Mouse (Mus musculus) embryonic facial prominence, embryonic 10.5 days (tissue): ENCODE data around the gene Llgl1. TPM values are rescaled to one million over a fixed set of nuclear protein-coding genes. Genes with fewer than 3 reads are reported as not detected.

Experiments used
- DNase-seq: peaks from one replicate; pipeline ENCODE4 v3.0.0-alpha.2; 2017; ENCODE audit warnings: low spot score
- H3K27ac ChIP-seq: fragments of 300-500 bp; sonication (generic); replicated peaks from 2 replicates; pipeline ENCODE4 v1.5.1; 2016; ENCODE audit warnings: mild to moderate bottlenecking
- H3K27me3 ChIP-seq: fragments of 300-500 bp; sonication (generic); replicated peaks from 2 replicates; pipeline ENCODE4 v1.6.1; 2016; ENCODE audit warnings: low read depth, mild to moderate bottlenecking; ENCODE audit not compliant: poor library complexity, severe bottlenecking
- H3K36me3 ChIP-seq: fragments of 300-500 bp; sonication (generic); replicated peaks from 2 replicates; pipeline ENCODE4 v1.6.1; 2016; ENCODE audit warnings: mild to moderate bottlenecking, moderate library complexity
- H3K4me1 ChIP-seq: fragments of 300-500 bp; sonication (generic); 2 replicates; pipeline ENCODE4 v1.6.1; 2016
- H3K4me3 ChIP-seq: fragments of 300-500 bp; sonication (generic); 2 replicates; pipeline ENCODE4 v1.5.1; 2016; ENCODE audit warnings: mild to moderate bottlenecking, moderate library complexity
- H3K9me3 ChIP-seq: fragments of 300-500 bp; sonication (generic); 2 replicates; pipeline ENCODE4 v1.6.1; 2016; ENCODE audit warnings: mild to moderate bottlenecking
- WGBS: fragments of 180-500 bp; shearing (Covaris S2); methylation state at CpG from one replicate; pipeline ENCODE4 v1.1.7; 2016; 5-methylcytosine and 5-hydroxymethylcytosine counted together
- polyA plus RNA-seq: library from polyadenylated mRNA; unstranded; fragments of >200 nt; fragmentation: Nextera tagmentation; extraction: Ambion mirVana; gene quantifications from 2 replicates; pipeline ENCODE4 v1.2.1, GENCODE M21; 2016

Llgl1 gene
- 125 and 133 TPM in 2 replicates for polyA plus RNA-seq

GRCm38 (mm10) chr11:60699524-60700075 is at the start of gene Llgl1:
TSS of gene Llgl1 (plus strand) at chr11:60699723.
- H3K9me3 ChIP-seq: no peaks in the 10 kb centered on the region
- H3K4me1 ChIP-seq: peaks cover 47% of the 10 kb centered on the region
- H3K27ac ChIP-seq: peak within 1 kb of the TSS; percentile 97
- DNase-seq: peak; percentile 99
- peaks cover 30% of the 10 kb centered on the region for H3K36me3 ChIP-seq
- peak within 1 kb of the TSS; percentile 92 for H3K4me3 ChIP-seq
- under 1% methylated on average over 73 of the region's 73 CpGs for WGBS
- no peaks in the 10 kb centered on the region for H3K27me3 ChIP-seq

DNA sequence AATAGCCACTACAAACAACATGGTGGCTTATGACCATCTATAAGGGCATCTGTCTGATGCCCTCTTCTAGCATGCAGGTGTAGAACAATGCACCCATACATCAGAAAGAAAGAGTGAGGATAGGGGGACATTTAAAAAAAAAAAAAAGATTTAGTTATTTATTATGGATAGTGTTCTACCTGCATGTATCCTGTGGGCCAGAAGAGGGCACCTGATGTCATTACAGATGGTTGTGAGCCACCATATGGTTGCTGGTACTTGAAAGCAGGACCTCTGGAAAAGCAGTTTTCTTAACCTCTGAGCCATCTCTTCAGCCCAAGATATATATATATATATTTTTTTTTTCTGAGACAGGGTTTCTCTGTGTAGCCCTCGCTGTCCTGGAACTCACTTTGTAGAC is 3.4 kb upstream of the Llgl1 start:
- Histone ChIP-seq H3K4me3 (no peak overlapping the region), H3K27me3 (no peaks in the 10 kb centered on the region), H3K27ac (no peak overlapping the region), H3K4me1 (peaks cover 20% of the 10 kb centered on the region), H3K36me3 (no peaks in the 10 kb centered on the region), H3K9me3 (no peaks in the 10 kb centered on the region)
- 74% methylated on average over 1 of the region's 1 CpGs for WGBS
- no peak for DNase-seq

- Histone ChIP-seq H3K27me3 (no peaks in the 10 kb centered on the region), H3K4me1 (peaks cover 34% of the 10 kb centered on the region), H3K4me3 (no peak overlapping the region), H3K36me3 (peaks cover 10% of the 10 kb centered on the region), H3K27ac (0 out of 2 replicates have a peak overlapping the region, but pooled peaks have one; percentile 97), H3K9me3 (no peaks in the 10 kb centered on the region)
- DNase-seq: no peak
- 73% methylated on average over 2 of the region's 2 CpGs for WGBS
Observed at GRCm38 (mm10) chr11:60697561-60697960, 2.0 kb upstream of the Llgl1 start.

DNA sequence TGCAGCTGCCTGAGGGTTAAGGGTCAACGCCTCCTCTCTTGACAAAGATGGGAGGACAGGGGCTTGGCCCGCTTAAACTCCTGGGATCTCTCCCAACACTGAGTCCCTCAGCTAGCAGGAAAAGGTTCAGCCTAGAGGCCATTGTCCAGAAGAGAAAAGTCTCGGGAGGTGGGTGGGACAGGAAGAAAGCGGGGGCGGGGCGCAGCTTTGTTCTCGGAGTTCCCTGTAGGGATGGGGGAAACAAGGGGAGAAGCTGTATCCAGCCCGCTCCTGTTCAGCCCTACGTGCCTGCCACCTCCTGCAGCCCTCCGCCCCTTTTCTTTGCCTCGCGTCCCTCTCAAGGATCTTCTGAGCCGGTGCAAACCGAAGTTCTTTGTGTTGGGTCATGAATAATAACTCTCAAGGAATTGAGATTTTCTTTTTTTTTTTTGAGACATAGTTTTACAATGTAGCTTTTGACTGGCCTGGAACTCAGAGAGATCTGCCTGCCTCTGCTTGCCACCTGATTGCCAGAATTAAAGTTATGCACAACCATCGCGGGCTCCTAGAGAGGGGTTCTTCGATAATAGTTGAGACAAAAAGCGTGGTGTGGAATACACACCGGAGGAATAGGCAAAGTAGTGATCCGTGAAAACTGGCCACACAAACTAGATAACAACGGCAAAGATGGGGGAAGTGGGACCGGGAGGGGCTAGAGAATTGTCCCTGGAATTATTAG is 558 bp upstream of the Llgl1 start:
- 2% methylated on average over 22 of the region's 22 CpGs for WGBS
- Histone ChIP-seq H3K27ac (peak overlapping the region; percentile 97), H3K4me3 (peak overlapping the region; percentile 92), H3K27me3 (no peaks in the 10 kb centered on the region), H3K4me1 (peaks cover 47% of the 10 kb centered on the region), H3K36me3 (peaks cover 24% of the 10 kb centered on the region), H3K9me3 (no peaks in the 10 kb centered on the region)
- peak; percentile 88 for DNase-seq

DNA sequence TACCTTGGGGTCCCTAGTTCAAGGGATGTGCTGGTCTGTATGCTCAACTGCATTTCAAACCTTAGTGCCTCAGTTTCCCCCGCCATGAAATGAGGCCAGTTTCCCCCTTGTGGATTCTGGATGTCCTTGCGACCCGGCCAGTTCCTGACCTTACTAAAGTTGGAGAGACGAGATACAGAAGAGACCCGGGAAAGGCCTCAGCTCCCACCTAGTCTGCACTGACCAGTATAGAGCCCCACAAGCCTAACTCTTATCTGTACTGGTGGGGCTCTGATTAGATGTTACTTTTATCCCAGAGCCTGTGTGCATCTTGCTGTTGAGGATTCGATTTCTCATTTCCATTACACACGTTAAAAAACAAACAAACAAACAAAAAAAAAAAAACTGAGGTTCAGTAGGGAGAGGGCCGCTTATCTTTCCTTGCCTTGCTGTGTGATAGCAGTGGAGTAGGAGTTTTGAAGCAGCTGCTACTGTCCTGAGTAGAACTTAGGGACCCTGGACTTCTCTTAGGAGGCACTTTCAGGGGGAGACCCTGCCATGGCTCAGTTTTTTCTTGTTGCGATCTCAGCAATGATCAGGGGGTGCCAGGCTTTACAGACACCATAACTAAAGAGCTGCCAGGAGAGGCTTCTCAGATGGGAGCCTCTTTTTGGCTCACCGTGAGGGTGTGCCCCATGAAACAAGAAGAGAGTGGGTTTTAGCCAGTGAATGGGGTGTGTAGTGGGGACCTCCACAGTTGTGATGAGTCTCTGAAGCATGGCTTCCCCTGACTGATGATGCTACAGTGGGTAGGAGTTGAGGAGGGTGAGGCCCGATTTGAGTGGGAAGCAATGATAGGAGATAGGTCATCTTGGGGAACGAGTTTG is 1.0 kb downstream of the Llgl1 start:
- Histone ChIP-seq H3K36me3 (peaks cover 40% of the 10 kb centered on the region), H3K4me3 (peak overlapping the region; percentile 92), H3K9me3 (no peaks in the 10 kb centered on the region), H3K27me3 (no peaks in the 10 kb centered on the region), H3K27ac (peak overlapping the region; percentile 97), H3K4me1 (peaks cover 47% of the 10 kb centered on the region)
- DNase-seq: peak; percentile 32
- WGBS: 35% methylated on average over 12 of the region's 12 CpGs

DNA sequence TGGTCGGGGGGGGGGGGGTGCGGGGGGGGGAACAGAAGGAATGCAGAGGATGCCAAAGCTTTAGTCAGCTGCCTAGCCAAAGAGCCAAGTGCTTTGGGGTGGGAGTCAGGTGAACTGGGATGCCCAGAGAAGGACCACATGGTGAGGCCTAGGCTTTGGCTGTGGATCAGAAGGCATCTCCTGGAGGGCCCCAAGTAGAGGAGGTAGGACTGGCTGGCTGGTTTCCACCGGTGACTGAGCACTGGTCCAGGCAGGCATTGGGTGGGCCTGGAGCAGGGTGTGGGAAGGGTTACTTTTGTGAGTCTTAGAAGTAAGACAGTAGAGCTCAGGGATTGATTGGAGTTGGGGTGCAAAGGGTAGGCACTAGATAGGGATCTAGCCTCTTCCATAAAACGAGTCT is 2.1 kb downstream of the Llgl1 start:
- Histone ChIP-seq H3K4me1 (peaks cover 47% of the 10 kb centered on the region), H3K36me3 (peaks cover 50% of the 10 kb centered on the region), H3K27me3 (no peaks in the 10 kb centered on the region), H3K9me3 (no peaks in the 10 kb centered on the region), H3K27ac (no peak overlapping the region), H3K4me3 (peak overlapping the region; percentile 92)
- 82% methylated on average over 4 of the region's 4 CpGs for WGBS
- no peak for DNase-seq

GRCm38 (mm10) chr11:60703131-60703530 is 3.6 kb downstream of the Llgl1 start:
- Histone ChIP-seq H3K27me3 (no peaks in the 10 kb centered on the region), H3K27ac (no peak overlapping the region)
- WGBS: 37% methylated on average over 4 of the region's 4 CpGs

GRCm38 (mm10) chr11:60704023-60704880 is 4.7 kb downstream of the Llgl1 start:
- Histone ChIP-seq H3K9me3 (no peaks in the 10 kb centered on the region), H3K4me3 (no peak overlapping the region), H3K36me3 (peaks cover 77% of the 10 kb centered on the region), H3K4me1 (peaks cover 37% of the 10 kb centered on the region), H3K27ac (no peak overlapping the region), H3K27me3 (no peaks in the 10 kb centered on the region)
- no peak for DNase-seq
- WGBS: 94% methylated on average over 19 of the region's 19 CpGs

More at GRCm38 (mm10) chr11:60703131-60703530, 3.6 kb downstream of the Llgl1 start:
- Histone ChIP-seq H3K4me1 (peaks cover 46% of the 10 kb centered on the region), H3K9me3 (no peaks in the 10 kb centered on the region), H3K4me3 (no peak overlapping the region), H3K36me3 (peaks cover 66% of the 10 kb centered on the region)
- peak; percentile 78 for DNase-seq

- H3K4me1 ChIP-seq: peaks cover 36% of the 10 kb centered on the region
- peaks cover 87% of the 10 kb centered on the region for H3K36me3 ChIP-seq
- no peaks in the 10 kb centered on the region for H3K9me3 ChIP-seq
- H3K27me3 ChIP-seq: no peaks in the 10 kb centered on the region
- DNase-seq: no peak
- whole genome bisulfite sequencing: 96% methylated on average over 3 of the region's 3 CpGs
- H3K4me3 ChIP-seq: no peak overlapping the region
- H3K27ac ChIP-seq: no peak overlapping the region
Observed at GRCm38 (mm10) chr11:60705255-60705654, 5.7 kb downstream of the Llgl1 start.

DNA sequence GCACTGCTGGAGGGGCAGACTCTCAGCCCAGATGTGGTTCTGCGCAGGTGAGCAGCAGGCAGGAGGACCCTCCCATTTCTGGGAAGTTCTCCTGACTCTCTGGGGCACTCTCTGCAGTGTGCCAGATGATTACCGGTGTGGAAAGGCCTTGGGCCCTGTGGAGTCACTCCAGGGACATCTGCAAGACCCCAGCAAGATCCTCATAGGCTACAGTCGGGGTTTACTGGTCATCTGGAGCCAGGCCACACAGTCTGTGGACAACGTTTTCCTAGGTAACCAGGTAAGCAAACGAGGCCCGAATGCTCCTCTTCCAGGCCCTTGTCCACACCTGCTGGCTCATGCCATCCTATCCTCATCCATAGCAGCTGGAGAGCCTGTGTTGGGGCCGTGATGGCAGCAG is 6.6 kb downstream of the Llgl1 start:
- no peak for DNase-seq
- Histone ChIP-seq H3K27me3 (no peaks in the 10 kb centered on the region), H3K36me3 (peaks cover 95% of the 10 kb centered on the region), H3K4me1 (peaks cover 27% of the 10 kb centered on the region), H3K4me3 (no peak overlapping the region), H3K9me3 (no peaks in the 10 kb centered on the region), H3K27ac (no peak overlapping the region)
- 94% methylated on average over 7 of the region's 7 CpGs for WGBS

DNA sequence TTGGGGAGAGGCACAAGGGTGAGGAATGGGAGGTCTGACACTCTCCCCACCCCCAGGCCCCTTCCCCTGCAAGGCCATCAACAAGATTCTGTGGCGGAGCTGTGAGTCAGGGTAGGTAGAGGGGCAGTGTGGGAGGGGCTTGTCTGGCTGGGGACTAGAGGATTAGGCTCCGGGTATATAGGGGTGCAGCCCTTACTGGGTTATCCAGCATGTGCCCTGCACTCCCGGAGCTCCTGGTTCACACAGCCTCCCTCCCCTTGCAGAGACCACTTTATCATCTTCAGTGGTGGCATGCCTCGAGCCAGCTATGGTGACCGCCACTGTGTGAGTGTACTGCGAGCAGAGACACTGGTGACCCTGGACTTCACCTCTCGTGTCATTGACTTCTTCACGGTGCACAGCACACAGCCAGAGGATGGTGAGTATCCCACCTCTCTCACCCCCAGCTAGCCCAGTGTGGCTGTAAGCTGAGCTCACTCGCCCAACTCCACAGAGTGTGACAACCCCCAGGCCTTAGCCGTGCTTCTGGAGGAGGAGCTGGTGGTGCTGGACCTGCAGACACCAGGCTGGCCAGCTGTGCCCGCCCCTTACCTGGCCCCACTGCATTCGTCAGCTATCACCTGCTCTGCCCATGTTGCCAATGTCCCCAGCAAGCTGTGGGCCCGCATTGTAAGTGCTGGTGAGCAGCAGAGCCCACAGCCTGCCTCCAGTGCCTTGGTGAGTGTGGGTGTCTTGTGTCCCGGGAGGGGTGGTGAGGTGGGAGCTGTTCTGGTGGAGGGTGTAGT is 7.4 kb downstream of the Llgl1 start:
- Histone ChIP-seq H3K27ac (no peak overlapping the region), H3K4me3 (no peak overlapping the region), H3K9me3 (no peaks in the 10 kb centered on the region), H3K4me1 (peaks cover 19% of the 10 kb centered on the region), H3K36me3 (peaks cover 99% of the 10 kb centered on the region), H3K27me3 (no peaks in the 10 kb centered on the region)
- 87% methylated on average over 14 of the region's 14 CpGs for WGBS
- no peak for DNase-seq
